Mouse (Mus musculus) frontal cortex, postnatal 36 days (tissue): ENCODE measurements around the gene Itpk1.

Source experiments
- DNase-seq, 2 experiments: peaks; one replicate each; pipeline ENCODE4 v3.0.0; 2022; ENCODE audit warnings: low spot score in 2 of 2

Gene Itpk1

GRCm38 (mm10) chr12:102625717-102626116 lies 79.0 kb downstream of the Itpk1 start:
- no peak for DNase-seq

- DNase-seq, result no peak
Observed at GRCm38 (mm10) chr12:102625118-102625517, 79.6 kb downstream of the Itpk1 start.

- no peak for DNase-seq
Observed at GRCm38 (mm10) chr12:102623827-102624226, 80.9 kb downstream of the Itpk1 start.

DNA sequence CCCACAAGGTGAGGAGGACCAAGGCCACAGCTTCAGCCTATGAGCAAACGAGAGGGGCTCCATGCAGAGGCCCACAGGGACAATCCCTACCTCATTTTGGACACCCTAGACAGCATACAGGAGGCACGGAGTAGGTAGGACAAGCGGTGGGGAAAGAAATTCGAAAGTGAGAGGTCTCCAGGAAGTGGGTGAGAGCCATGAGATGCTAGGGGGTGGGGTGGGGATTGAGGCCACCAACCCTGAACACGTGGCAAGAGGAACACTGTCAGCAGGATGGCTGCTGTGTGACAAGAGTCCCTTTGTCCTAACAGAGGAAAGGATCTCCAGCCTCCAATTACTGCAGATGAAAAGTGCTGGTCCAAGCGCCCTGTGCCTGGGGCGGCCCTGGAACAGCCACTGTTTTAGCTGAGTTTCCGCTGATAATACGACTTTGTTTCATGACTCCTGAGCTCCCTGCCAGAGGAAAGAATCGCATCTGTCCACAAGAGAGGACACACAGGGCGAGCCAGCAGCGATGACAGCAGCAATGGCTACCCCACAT lies 82.4 kb downstream of the Itpk1 start:
- DNase-seq, result no peak

DNA sequence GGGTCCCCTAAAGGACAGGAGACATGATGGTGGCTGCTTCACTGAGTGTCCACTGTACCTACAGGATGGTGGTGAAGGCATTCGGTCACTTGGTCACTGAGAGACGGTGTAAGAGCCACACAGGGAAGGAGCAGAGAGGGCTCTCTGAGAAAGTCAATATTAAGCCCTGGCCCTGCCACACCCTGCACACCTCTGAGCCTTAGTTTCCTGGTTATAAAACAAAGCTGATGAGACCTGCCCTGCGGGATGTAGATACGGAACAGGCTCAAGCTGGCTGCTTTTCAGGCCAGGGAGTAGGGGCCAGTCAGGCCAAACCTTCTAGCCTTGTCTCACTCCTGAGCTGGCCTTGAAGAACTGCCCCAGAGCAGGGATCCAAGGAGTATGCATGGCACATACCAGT lies 82.9 kb downstream of the Itpk1 start:
- DNase-seq, result no peak

DNA sequence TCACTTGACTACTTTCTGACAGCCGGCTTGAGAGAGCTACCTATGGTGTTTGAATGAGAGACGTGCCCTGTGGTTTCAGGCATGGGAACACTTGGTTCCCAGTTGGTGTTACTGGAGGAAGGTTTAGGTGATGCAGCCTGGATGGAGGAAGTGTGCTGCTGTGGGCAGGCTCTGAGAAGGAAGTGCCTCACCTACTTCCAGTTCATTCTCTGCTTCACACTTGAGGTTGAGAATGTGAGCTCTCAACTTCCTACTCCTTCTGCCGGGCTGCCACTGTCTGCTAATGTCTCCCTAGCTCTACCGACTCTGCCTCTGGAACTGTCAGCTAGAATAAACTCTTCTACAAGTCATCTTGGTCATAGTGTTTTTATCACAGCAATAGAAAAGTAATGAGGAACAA lies 83.5 kb downstream of the Itpk1 start:
- no peak for DNase-seq

- DNase-seq, result no peak
Observed at GRCm38 (mm10) chr12:102619908-102620307, 84.8 kb downstream of the Itpk1 start.

DNA sequence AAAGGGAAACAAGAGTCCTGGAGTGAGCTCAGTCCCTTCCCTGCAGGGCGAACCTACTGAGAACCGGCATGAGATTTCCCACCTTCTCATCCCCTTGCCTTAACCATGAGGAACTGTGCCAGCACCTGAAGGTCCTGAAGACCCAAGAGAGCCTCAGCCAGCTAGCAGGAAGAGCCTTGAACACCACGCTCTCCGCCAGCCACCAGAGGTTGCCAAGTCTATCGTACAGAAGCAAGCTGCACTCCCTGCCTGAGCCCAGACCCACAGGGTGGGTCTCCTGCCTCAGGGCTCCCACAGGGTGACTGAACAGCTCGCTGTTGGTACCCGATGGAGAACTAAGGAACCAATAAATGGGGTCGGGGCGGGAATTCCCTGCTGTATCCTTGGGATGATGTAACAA lies 86.6 kb downstream of the Itpk1 start:
- DNase-seq, result no peak

DNA sequence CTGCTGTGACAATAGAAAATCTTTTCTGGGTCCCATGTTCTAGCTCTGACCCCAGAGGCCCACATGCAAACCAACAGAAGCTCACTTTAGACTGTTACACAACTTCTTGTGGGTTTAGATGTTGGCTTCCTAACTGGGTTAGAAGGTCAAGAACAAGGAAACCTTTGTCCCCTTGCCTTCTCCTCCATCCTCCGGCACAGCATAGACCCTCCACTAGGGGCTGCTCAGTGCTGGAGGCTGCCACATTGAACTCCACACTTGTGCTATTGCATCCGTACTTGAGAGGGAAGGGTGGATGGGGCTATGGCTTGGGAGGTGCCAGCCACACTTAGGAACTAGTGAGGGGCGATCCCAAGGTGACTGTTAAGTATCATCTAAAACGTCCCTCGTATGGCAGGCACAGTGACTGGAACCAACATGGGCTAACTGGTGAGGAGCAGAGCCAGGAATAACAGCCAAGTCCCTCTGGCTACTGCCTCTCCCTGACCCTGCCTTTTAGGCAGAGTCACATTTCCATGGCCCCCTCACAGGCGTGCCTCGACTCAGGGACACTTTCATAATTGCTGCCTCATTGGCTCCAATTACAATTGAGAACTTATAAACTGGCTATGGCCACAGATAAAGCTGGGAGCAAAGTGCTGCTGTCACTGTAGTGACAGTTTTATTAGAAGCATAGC lies 87.7 kb downstream of the Itpk1 start:
- no peak for DNase-seq

- DNase-seq, result no peak
Observed at GRCm38 (mm10) chr12:102616201-102616600, 88.5 kb downstream of the Itpk1 start.

GRCm38 (mm10) chr12:102613411-102613810 lies 91.3 kb downstream of the Itpk1 start:
- no peak for DNase-seq

DNA sequence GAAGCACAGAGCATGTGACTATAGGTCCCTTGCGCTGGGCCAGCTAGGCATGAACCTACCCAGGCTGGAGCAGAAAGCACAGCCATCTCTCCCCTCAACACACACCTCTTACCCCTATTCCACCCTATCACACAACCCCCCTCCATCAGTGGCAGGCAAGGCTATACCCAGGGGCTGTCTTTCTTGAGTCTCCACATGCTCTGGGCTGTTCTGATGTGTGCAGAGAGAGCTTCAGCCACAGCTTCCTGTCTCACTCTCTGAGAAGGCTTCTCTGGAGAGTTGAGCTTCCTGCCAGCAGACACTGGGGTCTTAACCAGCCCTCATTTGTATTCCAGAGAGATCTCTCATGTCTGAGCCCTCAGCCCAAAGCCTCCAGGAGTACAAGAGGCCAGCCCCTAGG lies 92.3 kb downstream of the Itpk1 start:
- DNase-seq, result no peak

GRCm38 (mm10) chr12:102610927-102611326 lies 93.8 kb downstream of the Itpk1 start:
- no peak for DNase-seq

DNA sequence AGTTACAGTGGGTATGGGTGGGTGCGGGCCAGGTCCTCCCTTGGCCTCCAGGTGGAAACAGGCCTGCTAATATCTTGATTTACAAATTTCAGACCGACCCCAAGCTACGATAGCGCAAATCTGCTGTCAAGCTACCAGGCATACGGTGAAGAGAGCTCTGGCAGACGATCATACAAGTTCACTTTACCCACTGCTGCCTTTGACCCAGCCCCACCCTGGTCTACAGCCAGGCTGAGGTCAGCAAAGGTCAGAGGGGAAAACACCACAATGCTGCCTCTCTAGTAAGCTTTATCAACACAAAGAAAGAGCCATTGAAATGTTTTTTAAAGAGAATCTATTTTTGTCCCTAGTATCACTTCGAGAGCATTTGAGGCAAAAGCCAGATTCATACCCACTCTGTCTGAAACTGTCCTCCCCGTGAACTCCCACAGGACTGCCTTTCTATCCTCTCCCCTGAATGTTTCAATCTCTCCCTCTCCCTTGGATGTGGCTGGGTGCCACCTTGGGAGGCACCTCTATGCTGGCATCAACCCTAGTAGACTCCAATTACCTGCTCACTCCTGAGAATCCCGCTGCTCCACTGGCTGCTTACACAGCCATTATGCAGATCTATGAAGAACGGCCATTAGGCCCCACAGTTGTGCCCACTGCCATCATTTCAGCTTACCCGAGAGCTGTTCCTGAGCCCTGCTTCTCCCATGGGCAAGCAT lies 96.8 kb downstream of the Itpk1 start:
- no peak for DNase-seq

GRCm38 (mm10) chr12:102607066-102607465 lies 97.7 kb downstream of the Itpk1 start:
- DNase-seq, result no peak

DNA sequence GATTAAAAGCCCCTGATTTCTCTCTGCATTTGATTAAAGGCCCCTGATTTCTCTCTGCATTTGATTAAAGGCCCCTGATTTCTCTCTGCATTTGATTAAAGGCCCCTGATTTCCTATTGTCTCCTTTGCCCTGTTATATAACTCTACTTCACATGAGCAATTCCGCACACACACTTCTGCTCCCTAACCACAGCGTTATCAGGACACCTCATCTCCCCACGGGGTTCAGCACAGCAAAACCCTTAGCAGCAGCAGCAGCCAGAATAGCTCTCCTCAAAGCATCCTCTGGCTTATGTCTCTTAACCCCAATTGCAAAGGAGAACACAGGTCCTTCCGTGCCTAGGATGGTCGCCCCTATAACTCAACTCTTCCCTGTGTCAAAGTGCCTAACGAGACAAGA lies 99.1 kb downstream of the Itpk1 start:
- DNase-seq, result no peak

GRCm38 (mm10) chr12:102602255-102603041 lies 102.3 kb downstream of the Itpk1 start:
- DNase-seq, result no peak

DNA sequence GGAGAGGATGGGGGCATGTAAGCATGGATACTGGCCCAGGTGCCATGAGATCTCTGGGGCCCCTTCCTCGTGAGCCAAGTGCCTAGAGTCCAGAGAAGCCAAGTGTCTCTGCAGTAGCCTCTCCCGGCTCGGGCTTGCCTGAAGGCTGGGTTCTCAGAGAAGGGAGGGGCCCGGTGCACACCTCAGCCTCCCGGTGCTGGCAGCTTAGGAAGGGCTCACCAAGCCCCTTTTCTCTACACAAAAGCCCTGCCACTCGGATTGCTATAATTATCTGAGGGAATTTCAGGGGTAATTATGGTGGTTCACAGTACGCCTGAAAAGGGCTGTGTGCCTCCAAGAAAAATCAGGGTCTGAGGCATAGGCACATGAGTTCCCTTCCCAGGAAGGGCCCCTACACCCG lies 102.9 kb downstream of the Itpk1 start:
- no peak for DNase-seq

DNA sequence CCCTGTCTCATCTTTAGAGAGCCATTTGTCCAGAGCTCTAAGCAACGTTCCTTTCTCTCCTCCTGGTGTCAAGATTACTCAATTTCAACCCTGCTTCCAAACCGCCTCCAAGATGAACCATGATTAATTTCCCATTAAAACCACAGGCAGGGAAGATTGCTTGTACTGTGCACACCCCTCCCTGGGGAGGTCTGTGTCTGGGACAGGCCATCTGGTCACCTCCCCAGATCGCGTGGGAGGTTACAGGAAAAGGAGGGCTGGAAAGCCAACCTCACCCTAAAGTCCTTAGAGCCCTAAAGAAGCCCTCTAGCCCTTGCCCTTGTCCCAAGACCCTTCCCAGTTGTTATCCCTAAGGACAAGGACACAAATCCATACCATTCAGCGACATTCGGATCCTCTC lies 104.4 kb downstream of the Itpk1 start:
- no peak for DNase-seq

DNA sequence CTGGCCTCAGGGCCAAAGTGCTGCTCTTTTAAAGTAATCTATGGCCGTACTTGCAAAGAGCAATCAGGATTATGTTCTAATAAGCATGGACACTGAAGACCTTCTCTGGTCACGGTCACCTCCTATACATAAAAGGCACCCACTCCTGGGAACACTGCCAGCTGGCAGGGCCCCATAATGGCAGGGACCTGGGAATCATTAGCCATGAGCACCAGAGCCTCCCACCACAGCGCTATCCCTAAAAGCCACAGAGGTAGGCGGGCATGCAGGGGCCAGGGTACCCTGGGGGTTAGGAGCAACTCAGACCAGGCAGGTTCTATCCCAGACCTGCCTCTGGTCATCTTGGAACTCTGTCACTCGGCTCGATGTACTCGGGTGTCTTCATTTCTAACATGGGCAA lies 104.9 kb downstream of the Itpk1 start:
- DNase-seq, result no peak

GRCm38 (mm10) chr12:102598535-102598934 lies 106.2 kb downstream of the Itpk1 start:
- DNase-seq, result no peak

- DNase-seq, result no peak
Observed at GRCm38 (mm10) chr12:102597466-102597865, 107.3 kb downstream of the Itpk1 start.

DNA sequence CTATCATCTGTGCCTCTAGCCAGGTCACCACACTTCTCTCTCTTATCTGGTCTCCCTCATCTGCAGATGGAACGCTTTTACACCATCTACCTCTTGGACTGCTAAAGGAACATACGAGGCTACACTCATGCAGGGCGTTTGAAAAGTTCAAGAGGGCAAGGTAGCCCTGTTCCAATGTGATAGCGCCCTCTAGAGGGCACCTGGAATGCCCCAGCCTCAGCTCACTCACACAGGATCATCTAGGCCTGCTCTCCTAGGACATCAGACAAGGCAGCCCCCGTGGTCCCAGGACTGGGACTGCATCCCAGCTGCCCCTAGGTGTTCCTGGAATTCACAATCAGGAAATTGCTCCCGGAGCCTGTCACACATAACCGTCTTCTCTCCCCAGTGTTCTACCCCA lies 108.3 kb downstream of the Itpk1 start:
- DNase-seq, result no peak
